Mouse (Mus musculus): ENCODE measurements at regions not wholly inside any gene's neighbourhood (a gene's known extent, or its start where the extent isn't known, plus 50 kb on each side); places are given as distances from the start of the nearest gene placed in this dataset.

DNA sequence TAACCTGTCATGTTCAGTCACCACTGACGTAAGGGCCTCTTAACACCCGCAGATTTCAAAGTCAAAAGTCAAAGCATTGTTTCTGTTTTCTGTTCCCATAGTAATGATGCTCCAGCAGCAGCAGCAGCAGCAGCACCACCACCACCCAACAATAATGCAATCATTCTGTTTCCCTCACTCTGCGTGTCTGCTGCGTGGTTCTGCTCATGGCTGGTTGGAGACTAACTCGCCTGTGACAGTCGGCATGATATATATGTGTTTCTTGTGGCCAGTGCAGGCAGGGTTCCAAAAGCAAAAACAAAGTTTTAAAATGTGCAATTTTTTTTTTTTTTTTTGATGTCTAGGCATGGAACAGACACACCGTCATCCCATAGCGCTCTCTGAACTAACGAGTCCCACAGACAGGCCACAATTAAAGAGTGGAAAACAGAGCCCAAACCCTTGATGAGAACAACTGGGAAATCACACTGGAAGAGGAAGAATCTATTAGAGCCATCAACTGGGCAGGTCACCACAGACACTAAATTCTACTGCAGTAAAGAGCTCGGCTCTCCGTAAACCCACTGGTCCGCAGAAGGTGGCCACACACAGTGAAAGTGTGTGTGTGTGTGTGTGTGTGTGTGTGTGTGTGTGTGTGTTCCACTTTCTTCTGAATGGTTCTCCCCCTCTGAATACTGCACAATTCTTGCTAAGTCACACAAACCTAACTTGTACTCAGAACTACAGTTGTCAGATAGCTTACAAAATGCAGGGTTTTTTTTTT is 169.0 kb upstream of the Fat1 start:
- H3K4me3 ChIP-seq: no peak overlapping the region

DNA sequence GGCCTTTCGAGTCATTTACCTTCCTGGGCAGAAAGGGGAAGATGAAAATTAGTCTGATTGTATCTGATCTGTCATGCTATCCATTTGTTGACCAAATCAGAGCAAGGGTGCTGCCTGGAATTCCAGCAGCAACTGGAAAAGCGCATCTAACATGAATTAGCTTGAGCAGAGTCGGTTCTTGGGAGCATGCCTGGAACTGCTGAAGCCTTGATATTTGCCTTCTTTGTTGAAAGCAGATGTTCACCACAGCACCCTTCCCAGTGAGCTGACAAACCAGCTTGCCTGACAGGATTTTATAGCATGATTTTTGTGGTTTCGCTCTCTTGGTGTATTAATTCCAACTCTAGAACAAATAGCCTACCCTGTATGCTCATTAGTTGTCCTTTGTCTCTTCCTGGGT is 168.0 kb upstream of the Fat1 start:
- no peaks in the 10 kb centered on the region for H3K36me3 ChIP-seq
- no peak overlapping the region for H3K4me2 ChIP-seq (replicated peaks)
- no peak overlapping the region for H3K27ac ChIP-seq (replicated peaks)
- no peaks in the 10 kb centered on the region for H3K27me3 ChIP-seq
- no peak for ATAC-seq (ENCODE audit: low FRiP score, low read depth)
- WGBS: 79% methylated on average over 4 of the region's 4 CpGs
- no peak overlapping the region for H3K4me3 ChIP-seq
- H3K9me3 ChIP-seq: no peaks in the 10 kb centered on the region
- no peak overlapping the region for H3K9ac ChIP-seq (replicated peaks)
- no peaks in the 10 kb centered on the region for H3K4me1 ChIP-seq

More for the DNA sequence above, 169.0 kb upstream of the Fat1 start:
- Histone ChIP-seq H3K4me1 (no peaks in the 10 kb centered on the region), H3K27ac (replicated peaks) (no peak overlapping the region), H3K4me2 (replicated peaks) (no peak overlapping the region), H3K9ac (replicated peaks) (no peak overlapping the region), H3K36me3 (no peaks in the 10 kb centered on the region), H3K27me3 (no peaks in the 10 kb centered on the region), H3K9me3 (no peaks in the 10 kb centered on the region)
- ATAC-seq (ENCODE audit: low FRiP score, low read depth): no peak
- 86% methylated on average over 12 of the region's 12 CpGs for WGBS

- H3K27ac ChIP-seq (replicated peaks): no peak overlapping the region
- H3K9me3 ChIP-seq: no peaks in the 10 kb centered on the region
- H3K4me1 ChIP-seq: no peaks in the 10 kb centered on the region
- H3K4me2 ChIP-seq (replicated peaks): no peak overlapping the region
- H3K36me3 ChIP-seq: no peaks in the 10 kb centered on the region
- no peak overlapping the region for H3K9ac ChIP-seq (replicated peaks)
- 88% methylated on average over 1 of the region's 1 CpGs for WGBS
- H3K4me3 ChIP-seq: no peak overlapping the region
- no peak for ATAC-seq (ENCODE audit: low FRiP score, low read depth)
- H3K27me3 ChIP-seq: no peaks in the 10 kb centered on the region
Measured at GRCm38 (mm10) chr8:44779212-44779611, 156.0 kb upstream of the Fat1 start.

DNA sequence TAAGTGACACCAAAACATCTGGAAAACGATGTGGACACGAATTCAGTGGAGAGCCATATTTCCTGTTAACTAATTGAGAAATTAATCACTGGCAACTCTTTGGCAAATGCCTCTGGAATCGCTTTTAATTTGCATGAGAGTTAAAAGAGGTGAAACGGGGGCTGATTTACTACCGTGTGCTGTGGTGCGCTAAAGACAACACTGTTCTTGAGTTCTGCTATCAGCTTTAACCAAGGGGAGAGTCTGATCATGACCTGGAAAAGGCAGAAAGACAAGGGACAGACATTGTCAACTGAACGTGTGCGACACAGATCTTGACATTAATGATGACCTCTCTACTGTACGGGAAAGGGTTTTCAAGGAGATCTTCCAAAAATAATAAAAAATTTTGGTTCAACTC is 152.8 kb upstream of the Fat1 start:
- Histone ChIP-seq H3K4me1 (peaks cover 6% of the 10 kb centered on the region; the same call in 1 of the 2 replicates), H3K9ac (replicated peaks) (no peak overlapping the region), H3K9me3 (no peaks in the 10 kb centered on the region), H3K36me3 (no peaks in the 10 kb centered on the region), H3K27me3 (no peaks in the 10 kb centered on the region), H3K4me2 (replicated peaks) (no peak overlapping the region), H3K4me3 (no peak overlapping the region), H3K27ac (replicated peaks) (no peak overlapping the region)
- no peak for ATAC-seq (ENCODE audit: low FRiP score, low read depth)
- WGBS: 94% methylated on average over 9 of the region's 9 CpGs

- Histone ChIP-seq H3K4me3 (no peak overlapping the region), H3K4me1 (peaks cover 6% of the 10 kb centered on the region; the same call in 1 of the 2 replicates), H3K27ac (replicated peaks) (no peak overlapping the region), H3K9me3 (no peaks in the 10 kb centered on the region), H3K27me3 (no peaks in the 10 kb centered on the region), H3K9ac (replicated peaks) (no peak overlapping the region), H3K4me2 (replicated peaks) (no peak overlapping the region), H3K36me3 (no peaks in the 10 kb centered on the region)
- 44% methylated on average over 8 of the region's 8 CpGs for WGBS
- no peak for ATAC-seq (ENCODE audit: low FRiP score, low read depth)
Measured at GRCm38 (mm10) chr8:44785161-44785560, 150.1 kb upstream of the Fat1 start.

DNA sequence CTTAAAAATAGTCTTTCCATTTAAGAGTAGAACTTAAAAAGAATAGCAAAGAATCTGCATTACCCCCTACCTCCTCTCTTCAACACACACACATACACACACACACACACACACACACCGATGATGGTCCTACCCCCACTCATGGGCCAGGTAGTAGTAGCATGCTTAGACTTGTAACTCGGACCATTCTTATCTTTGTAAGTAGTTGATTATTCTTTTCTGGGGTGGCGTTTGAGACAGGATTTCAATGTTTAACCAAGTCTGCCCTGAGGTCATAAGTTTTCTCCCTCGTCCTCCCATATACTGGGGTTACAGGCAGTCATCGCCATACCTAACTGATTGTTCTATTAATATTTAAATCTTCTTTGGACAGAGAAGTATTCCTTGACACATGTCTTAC is 148.5 kb upstream of the Fat1 start:
- Histone ChIP-seq H3K4me3 (no peak overlapping the region), H3K27me3 (no peaks in the 10 kb centered on the region), H3K36me3 (no peaks in the 10 kb centered on the region), H3K4me1 (peaks cover 6% of the 10 kb centered on the region; the same call in 1 of the 2 replicates), H3K9ac (replicated peaks) (no peak overlapping the region), H3K27ac (replicated peaks) (no peak overlapping the region), H3K9me3 (0 out of 2 replicates have a peak, but pooled peaks cover 2% of the 10 kb centered on the region), H3K4me2 (replicated peaks) (no peak overlapping the region)
- no peak for ATAC-seq (ENCODE audit: low FRiP score, low read depth)
- 86% methylated on average over 5 of the region's 5 CpGs for WGBS

- 82% methylated on average over 3 of the region's 3 CpGs for WGBS
- peaks cover 6% of the 10 kb centered on the region; the same call in 1 of the 2 replicates for H3K4me1 ChIP-seq
- no peak overlapping the region for H3K4me2 ChIP-seq (replicated peaks)
- ATAC-seq (ENCODE audit: low FRiP score, low read depth): no peak
- no peak overlapping the region for H3K4me3 ChIP-seq
- H3K27me3 ChIP-seq: no peaks in the 10 kb centered on the region
- H3K9me3 ChIP-seq: 0 out of 2 replicates have a peak, but pooled peaks cover 2% of the 10 kb centered on the region
- H3K9ac ChIP-seq (replicated peaks): no peak overlapping the region
- no peaks in the 10 kb centered on the region for H3K36me3 ChIP-seq
- H3K27ac ChIP-seq (replicated peaks): no peak overlapping the region
Measured at GRCm38 (mm10) chr8:44788290-44788689, 147.0 kb upstream of the Fat1 start.

DNA sequence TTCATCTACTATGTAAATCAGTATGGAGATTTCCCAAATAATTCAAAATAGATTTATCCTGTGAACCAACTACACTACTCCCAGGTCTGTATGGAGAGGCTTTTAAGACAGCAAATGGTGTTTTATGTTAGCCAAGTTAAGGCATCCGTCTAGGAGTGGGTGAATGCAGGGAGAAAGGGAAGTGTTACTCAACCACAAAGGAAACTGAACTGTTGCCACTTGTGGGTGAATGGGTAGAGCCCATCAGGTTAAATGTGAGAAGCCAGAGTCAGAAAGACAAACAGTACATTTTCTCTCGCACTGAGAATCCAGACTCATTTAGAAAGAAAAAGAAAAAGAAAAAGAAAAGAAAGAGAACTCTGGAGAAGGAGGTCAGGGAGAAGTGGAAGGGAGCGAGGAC is 135.7 kb upstream of the Fat1 start:
- Histone ChIP-seq H3K4me3 (no peak overlapping the region), H3K27me3 (no peaks in the 10 kb centered on the region), H3K36me3 (no peaks in the 10 kb centered on the region), H3K9ac (replicated peaks) (no peak overlapping the region), H3K4me2 (replicated peaks) (no peak overlapping the region), H3K27ac (replicated peaks) (no peak overlapping the region), H3K4me1 (0 out of 2 replicates have a peak, but pooled peaks cover 3% of the 10 kb centered on the region), H3K9me3 (no peaks in the 10 kb centered on the region)
- no peak for ATAC-seq (ENCODE audit: low FRiP score, low read depth)
- WGBS: 86% methylated on average over 3 of the region's 3 CpGs

DNA sequence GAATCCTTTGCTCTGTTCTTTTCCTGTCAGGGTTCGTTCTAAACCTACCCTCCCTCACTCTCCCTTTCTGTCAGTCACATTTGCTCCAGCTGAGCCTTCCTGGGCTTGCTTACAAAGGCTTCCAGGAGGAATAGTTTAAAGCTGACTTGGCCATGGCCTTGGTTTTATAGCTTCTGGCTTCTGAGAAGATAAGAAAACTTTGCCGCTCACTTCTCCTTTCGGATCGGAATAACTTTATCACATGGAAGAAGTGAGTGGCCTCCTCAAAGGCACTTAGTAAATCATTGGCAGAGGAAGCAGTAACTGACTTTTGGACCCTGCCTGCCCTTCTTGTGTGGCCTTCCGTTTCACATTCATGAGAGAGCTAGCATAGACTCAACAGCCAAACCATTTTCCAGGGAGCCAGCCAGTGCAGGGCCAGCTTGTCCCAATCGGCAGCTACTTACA is 134.4 kb upstream of the Fat1 start:
- ATAC-seq (ENCODE audit: low FRiP score, low read depth): no peak
- no peaks in the 10 kb centered on the region for H3K36me3 ChIP-seq
- no peak overlapping the region for H3K4me3 ChIP-seq
- no peak overlapping the region for H3K27ac ChIP-seq (replicated peaks)
- no peak overlapping the region for H3K9ac ChIP-seq (replicated peaks)
- WGBS: 74% methylated on average over 6 of the region's 6 CpGs
- H3K4me1 ChIP-seq: 0 out of 2 replicates have a peak, but pooled peaks cover 3% of the 10 kb centered on the region
- H3K4me2 ChIP-seq (replicated peaks): no peak overlapping the region
- H3K9me3 ChIP-seq: no peaks in the 10 kb centered on the region
- no peaks in the 10 kb centered on the region for H3K27me3 ChIP-seq

DNA sequence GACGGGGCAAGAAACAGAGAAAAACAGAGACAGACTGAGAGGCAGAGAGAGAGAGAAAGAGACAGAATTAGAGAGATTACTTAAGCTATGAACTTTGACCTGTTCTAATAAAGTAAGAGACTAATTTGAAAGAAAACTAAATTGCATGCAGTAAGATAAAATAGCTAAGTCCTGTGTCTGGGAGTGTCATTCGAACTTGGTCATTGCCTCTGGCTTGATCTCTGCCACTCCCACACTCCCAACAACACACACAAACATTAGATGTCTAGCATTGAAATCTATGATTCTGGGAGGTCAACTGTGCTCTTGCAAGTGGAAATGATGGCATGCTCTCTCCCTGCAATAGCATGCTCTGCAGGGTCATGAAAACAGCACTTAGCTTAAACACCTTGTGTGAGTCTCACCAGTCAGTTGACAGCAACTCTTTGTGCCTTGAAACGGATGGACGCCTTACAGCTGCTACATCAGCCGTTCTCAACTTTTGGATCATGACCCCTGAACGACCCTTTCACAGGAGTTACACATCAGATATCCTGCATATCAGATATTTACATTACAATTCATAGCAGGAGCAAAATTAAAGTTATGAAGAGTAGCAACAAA is 133.5 kb upstream of the Fat1 start:
- Histone ChIP-seq H3K4me2 (replicated peaks) (no peak overlapping the region), H3K27ac (replicated peaks) (no peak overlapping the region), H3K36me3 (no peaks in the 10 kb centered on the region), H3K27me3 (no peaks in the 10 kb centered on the region), H3K4me1 (0 out of 2 replicates have a peak, but pooled peaks cover 3% of the 10 kb centered on the region), H3K9ac (replicated peaks) (no peak overlapping the region), H3K4me3 (no peak overlapping the region), H3K9me3 (no peaks in the 10 kb centered on the region)
- no peak for ATAC-seq (ENCODE audit: low FRiP score, low read depth)
- 36% methylated on average over 6 of the region's 6 CpGs for WGBS

GRCm38 (mm10) chr8:44802331-44802730 is 132.9 kb upstream of the Fat1 start:
- Histone ChIP-seq H3K4me3 (no peak overlapping the region), H3K36me3 (no peaks in the 10 kb centered on the region), H3K9me3 (no peaks in the 10 kb centered on the region), H3K9ac (replicated peaks) (no peak overlapping the region), H3K4me2 (replicated peaks) (no peak overlapping the region), H3K4me1 (0 out of 2 replicates have a peak, but pooled peaks cover 3% of the 10 kb centered on the region), H3K27me3 (no peaks in the 10 kb centered on the region), H3K27ac (replicated peaks) (no peak overlapping the region)
- no peak for ATAC-seq (ENCODE audit: low FRiP score, low read depth)
- WGBS: 26% methylated on average over 5 of the region's 5 CpGs

DNA sequence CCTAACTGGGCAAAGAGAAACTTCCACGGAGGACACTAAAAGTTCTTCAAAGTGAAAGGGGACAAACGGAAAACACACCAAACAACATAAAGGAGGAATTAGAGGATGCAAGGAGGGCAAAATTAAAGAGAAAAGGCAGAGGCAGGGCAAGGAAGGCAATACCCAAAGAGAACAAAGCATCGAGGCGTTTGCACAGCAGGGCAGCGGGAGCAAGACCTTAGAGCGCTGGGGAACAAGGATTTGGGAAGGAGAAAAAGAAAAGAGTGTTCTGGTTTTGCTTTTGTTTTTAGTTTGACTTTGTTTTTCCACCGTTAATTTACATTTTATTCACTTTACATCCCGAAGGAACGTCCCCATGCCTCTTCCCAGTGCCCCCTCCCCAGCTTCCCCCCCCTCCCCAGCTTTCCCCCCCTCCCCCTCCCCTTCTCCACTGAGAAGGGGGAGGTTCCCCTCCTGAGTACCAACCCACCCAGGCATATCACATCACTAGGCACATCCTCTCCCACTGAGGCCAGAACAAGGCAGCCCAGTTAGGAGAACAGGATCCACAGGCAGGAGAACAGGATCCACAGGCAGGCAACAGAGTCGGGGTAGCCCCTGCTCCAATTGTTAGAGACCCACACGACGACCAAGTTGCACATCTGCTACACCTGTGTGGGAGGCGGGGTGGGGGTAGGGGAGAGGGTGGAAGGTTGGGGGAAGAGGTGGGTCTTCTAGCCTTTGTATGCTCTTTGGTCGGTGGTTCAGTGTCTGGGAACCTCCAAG is 130.7 kb upstream of the Fat1 start:
- no peak for ATAC-seq (ENCODE audit: low FRiP score, low read depth)
- H3K27ac ChIP-seq (replicated peaks): no peak overlapping the region
- no peaks in the 10 kb centered on the region for H3K36me3 ChIP-seq
- WGBS: 21% methylated on average over 14 of the region's 14 CpGs
- H3K9ac ChIP-seq (replicated peaks): no peak overlapping the region
- H3K4me2 ChIP-seq (replicated peaks): no peak overlapping the region
- 0 out of 2 replicates have a peak, but pooled peaks cover 3% of the 10 kb centered on the region for H3K4me1 ChIP-seq
- no peaks in the 10 kb centered on the region for H3K27me3 ChIP-seq
- no peaks in the 10 kb centered on the region for H3K9me3 ChIP-seq
- no peak overlapping the region for H3K4me3 ChIP-seq

Data from midbrain, embryonic 12.5 days (tissue).